Mouse (Mus musculus) hindbrain, embryonic 12.5 days (tissue): ENCODE measurements around the gene Myrfl. TPM values are rescaled to one million over a fixed set of nuclear protein-coding genes. Genes with fewer than 3 reads are reported as not detected.

Experiments used
- ATAC-seq: fragments of 200-750 bp; cut with Nextera tagmentation; 2 replicates; pipeline ENCODE4 v1.8.0; 2017; ENCODE audit warnings: moderate TSS enrichment; ENCODE audit not compliant: low FRiP score
- H3K27ac ChIP-seq: fragments of 300-500 bp; sonication (generic); 2 replicates; pipeline ENCODE4 v1.5.1; 2016; ENCODE audit warnings: mild to moderate bottlenecking
- H3K27me3 ChIP-seq: fragments of 300-500 bp; sonication (generic); 2 replicates; pipeline ENCODE4 v1.6.1; 2016; ENCODE audit warnings: mild to moderate bottlenecking
- H3K36me3 ChIP-seq: fragments of 300-500 bp; sonication (generic); 2 replicates; pipeline ENCODE4 v1.6.1; 2016; ENCODE audit warnings: mild to moderate bottlenecking
- H3K4me1 ChIP-seq: fragments of 300-500 bp; sonication (generic); 2 replicates; pipeline ENCODE4 v1.6.1; 2016
- H3K4me2 ChIP-seq: fragments of 300-500 bp; sonication (generic); replicated peaks from 2 replicates; pipeline ENCODE4 v1.6.1; 2016; ENCODE audit warnings: mild to moderate bottlenecking
- H3K4me3 ChIP-seq: fragments of 300-500 bp; sonication (generic); 2 replicates; pipeline ENCODE4 v1.5.1; 2016; ENCODE audit warnings: mild to moderate bottlenecking
- H3K9ac ChIP-seq: fragments of 300-500 bp; sonication (generic); 2 replicates; pipeline ENCODE4 v1.6.1; 2016; ENCODE audit warnings: mild to moderate bottlenecking, moderate library complexity
- H3K9me3 ChIP-seq: fragments of 300-500 bp; sonication (generic); replicated peaks from 2 replicates; pipeline ENCODE4 v1.6.1; 2016; ENCODE audit warnings: mild to moderate bottlenecking
- WGBS: fragments of 180-500 bp; shearing (Covaris S2); methylation state at CpG from one replicate; pipeline ENCODE4 v1.1.7; 2016; 5-methylcytosine and 5-hydroxymethylcytosine counted together
- polyA plus RNA-seq: library from polyadenylated mRNA; unstranded; fragments of >200 nt; fragmentation: Nextera tagmentation; extraction: Ambion mirVana; gene quantifications from 2 replicates; pipeline ENCODE4 v1.2.1, GENCODE M21; 2016

Myrfl gene
- polyA plus RNA-seq, 1 experiment from 2014 or later = 0.17 TPM

DNA sequence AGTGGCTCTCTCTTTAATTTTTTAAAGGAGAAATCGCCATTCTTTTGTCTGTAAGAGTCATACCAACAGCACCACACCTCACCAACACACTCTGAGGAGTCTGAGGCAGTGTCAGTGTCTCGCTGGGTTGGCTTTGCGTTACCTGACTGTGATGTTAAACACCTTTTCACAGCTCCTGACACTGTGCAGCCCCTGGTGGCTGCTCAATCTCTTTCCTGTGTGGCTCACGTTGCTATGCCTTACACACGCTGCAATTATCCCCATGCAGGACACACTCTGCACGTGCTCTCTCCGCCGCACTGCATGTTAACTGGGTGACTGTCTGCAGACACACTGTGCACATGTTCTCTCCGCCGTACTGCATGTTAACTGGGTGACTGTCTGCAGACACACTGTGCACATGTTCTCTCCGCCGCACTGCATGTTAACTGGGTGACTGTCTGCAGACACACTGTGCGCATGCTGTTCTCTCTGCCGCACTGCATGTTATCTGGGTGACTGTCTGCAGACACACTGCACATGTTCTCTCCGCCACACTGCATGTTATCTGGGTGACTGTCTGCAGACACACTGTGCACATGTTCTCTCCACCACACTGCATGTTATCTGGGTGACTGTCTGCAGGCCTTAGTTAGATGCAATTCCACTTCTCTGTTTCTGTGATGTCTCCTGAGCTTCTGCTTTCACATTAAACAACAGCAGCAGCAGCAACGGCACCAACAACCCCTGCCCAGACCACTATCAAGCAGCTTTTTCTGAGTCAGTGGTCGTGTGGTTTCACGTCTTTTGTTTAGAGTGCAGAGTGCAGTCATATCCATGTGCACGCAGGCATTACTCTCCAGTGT lies 27.2 kb upstream of the Myrfl start:
- H3K27ac ChIP-seq = no peak overlapping the region
- peaks cover 42% of the 10 kb centered on the region for H3K36me3 ChIP-seq
- H3K4me2 ChIP-seq = no peak overlapping the region
- no peak overlapping the region for H3K4me3 ChIP-seq
- H3K9ac ChIP-seq = no peak overlapping the region
- 93% methylated on average over 19 of the region's 19 CpGs for WGBS
- no peaks in the 10 kb centered on the region for H3K27me3 ChIP-seq
- no peaks in the 10 kb centered on the region for H3K4me1 ChIP-seq
- H3K9me3 ChIP-seq = no peaks in the 10 kb centered on the region
- ATAC-seq = no peak

DNA sequence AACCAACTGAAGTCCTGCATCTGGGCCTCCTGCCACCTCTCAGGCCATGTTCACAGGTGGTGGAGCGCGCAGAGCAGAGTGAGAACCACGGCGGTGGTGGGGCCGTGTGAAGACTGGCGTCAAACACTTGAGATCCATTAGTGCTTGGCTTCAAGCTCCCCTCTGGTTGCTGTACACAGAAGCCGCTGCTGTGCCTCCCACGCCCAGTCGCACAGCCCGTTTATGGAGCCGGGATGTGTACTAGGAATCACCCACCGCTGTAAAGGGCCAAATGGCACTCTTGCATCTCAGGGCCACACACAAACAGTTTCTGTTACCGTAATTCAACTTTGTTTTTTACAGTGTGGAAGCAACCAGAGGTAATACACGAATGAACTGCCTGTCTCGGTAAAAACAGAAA lies 25.4 kb upstream of the Myrfl start:
- no peak overlapping the region for H3K9ac ChIP-seq
- H3K27me3 ChIP-seq = no peaks in the 10 kb centered on the region
- no peaks in the 10 kb centered on the region for H3K4me1 ChIP-seq
- H3K4me2 ChIP-seq = no peak overlapping the region
- ATAC-seq = no peak
- no peak overlapping the region for H3K4me3 ChIP-seq
- no peaks in the 10 kb centered on the region for H3K9me3 ChIP-seq
- H3K27ac ChIP-seq = no peak overlapping the region
- peaks cover 40% of the 10 kb centered on the region for H3K36me3 ChIP-seq
- WGBS = 93% methylated on average over 15 of the region's 15 CpGs

DNA sequence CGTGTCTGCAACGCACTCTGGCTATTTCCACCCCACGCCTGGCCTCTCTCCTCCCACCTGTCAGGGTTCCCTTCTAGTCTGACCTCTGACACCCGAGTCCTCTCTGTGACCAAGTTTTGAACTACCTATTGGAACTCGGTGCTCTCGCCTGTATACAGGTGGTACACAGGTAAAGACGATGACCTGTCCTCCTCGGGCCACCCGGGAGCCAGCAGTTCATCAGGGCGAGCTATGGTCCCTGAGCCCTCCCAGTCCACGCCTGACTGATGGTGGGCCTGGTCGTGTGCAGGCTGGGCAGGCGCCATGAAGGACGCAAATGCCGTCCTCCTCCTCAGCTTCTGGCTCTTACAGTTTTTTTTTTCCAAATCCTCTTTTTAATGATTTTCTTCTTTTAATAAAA lies 24.7 kb upstream of the Myrfl start:
- no peak overlapping the region for H3K4me2 ChIP-seq
- H3K36me3 ChIP-seq = peaks cover 33% of the 10 kb centered on the region
- no peaks in the 10 kb centered on the region for H3K27me3 ChIP-seq
- H3K9ac ChIP-seq = no peak overlapping the region
- no peaks in the 10 kb centered on the region for H3K4me1 ChIP-seq
- H3K4me3 ChIP-seq = no peak overlapping the region
- no peaks in the 10 kb centered on the region for H3K9me3 ChIP-seq
- no peak for ATAC-seq
- no peak overlapping the region for H3K27ac ChIP-seq
- WGBS = 92% methylated on average over 15 of the region's 15 CpGs

DNA sequence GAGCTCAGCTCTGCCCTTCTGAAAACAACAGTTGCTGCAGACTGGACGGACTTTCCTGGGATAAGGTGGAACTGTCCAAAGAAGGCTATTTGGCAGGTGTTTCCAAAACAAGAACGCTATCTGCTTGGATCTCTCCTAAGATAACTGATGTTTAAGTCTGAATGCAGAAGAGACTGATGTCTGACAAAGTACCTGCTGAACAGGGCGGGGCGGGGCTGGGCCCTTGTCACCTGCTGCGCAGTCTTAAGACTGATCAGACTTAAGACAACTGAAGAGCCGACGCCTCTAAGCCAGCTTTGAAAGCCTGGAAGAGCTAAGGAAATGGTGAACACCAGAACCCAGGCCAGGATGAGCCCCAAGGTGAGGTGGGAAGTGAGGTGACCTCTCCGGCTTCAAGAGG lies 23.9 kb upstream of the Myrfl start:
- WGBS = 91% methylated on average over 8 of the region's 8 CpGs
- Histone ChIP-seq H3K27me3 (no peaks in the 10 kb centered on the region), H3K27ac (no peak overlapping the region), H3K9ac (no peak overlapping the region), H3K9me3 (no peaks in the 10 kb centered on the region), H3K4me3 (no peak overlapping the region), H3K36me3 (peaks cover 32% of the 10 kb centered on the region), H3K4me1 (no peaks in the 10 kb centered on the region), H3K4me2 (no peak overlapping the region)
- no peak for ATAC-seq

DNA sequence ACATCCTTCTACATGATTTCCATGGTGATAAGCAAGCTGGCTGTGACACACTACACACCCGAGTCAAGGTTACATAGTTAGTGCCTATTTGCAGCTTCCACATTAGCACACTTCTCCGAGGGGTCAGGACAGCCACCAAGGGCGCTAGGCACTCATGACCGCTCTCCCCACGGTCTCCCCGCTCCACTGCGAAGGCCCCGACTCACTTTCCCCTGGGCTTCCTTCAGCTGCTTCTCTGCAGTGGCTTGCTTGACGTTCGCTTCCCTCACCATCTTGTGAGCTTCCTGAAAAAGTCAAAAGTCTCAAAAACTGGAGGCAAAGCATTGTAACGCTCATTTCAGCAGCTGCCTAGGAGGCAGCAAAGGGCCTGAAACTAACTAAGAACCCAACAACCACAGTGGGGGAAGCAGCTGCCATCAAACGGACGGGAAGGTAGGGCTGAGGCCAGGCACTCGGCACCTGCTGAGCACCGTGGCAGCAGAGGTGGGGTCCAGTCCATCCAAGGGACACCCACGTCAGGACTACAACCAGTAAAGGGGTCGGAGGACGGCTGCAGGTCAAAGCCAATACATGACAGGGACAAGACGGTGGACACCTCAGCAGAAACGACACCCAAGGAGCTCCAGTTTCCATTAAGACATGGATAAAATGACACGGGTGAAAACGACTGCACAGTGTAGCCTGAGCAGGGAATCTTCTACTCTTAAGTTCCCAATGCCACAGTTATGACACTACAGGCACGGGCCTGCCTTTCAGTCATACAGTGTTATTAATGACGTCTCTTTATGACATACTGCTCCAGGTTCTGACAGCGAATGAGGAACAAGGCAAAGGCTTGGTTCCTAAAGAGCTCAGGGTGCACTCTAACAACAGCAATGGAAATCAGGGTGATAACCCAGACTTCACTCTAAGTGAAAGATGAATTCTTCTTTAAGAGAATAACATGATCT lies 22.9 kb upstream of the Myrfl start:
- H3K27me3 ChIP-seq = no peaks in the 10 kb centered on the region
- no peaks in the 10 kb centered on the region for H3K4me1 ChIP-seq
- no peak overlapping the region for H3K9ac ChIP-seq
- H3K36me3 ChIP-seq = peaks cover 33% of the 10 kb centered on the region
- H3K9me3 ChIP-seq = no peaks in the 10 kb centered on the region
- H3K4me2 ChIP-seq = no peak overlapping the region
- H3K4me3 ChIP-seq = no peak overlapping the region
- no peak overlapping the region for H3K27ac ChIP-seq
- no peak for ATAC-seq
- WGBS = 84% methylated on average over 25 of the region's 25 CpGs

DNA sequence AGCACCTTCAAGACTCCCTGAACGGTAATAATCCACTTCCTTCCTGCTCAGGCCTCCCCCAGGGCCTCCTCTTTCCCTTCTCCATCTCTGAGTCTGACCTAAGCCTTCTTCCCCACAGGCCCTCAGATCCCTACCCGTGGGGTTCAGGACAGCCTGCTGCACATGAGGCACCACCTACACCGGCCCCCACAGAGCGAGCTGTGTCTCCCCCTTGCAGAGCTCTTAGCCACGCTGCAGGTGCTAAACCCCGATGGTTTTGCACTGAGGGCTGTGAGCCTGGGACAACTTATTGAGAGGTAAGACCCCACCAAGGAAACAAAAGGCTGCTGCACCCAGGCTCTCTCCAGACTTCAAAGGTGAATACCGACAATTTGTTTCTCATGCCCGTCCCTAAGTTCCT lies 19.9 kb upstream of the Myrfl start:
- no peak overlapping the region for H3K4me3 ChIP-seq
- peaks cover 38% of the 10 kb centered on the region for H3K36me3 ChIP-seq
- no peak overlapping the region for H3K4me2 ChIP-seq
- no peaks in the 10 kb centered on the region for H3K9me3 ChIP-seq
- no peak overlapping the region for H3K9ac ChIP-seq
- no peaks in the 10 kb centered on the region for H3K27me3 ChIP-seq
- 81% methylated on average over 8 of the region's 8 CpGs for WGBS
- no peaks in the 10 kb centered on the region for H3K4me1 ChIP-seq
- H3K27ac ChIP-seq = no peak overlapping the region
- ATAC-seq = no peak

DNA sequence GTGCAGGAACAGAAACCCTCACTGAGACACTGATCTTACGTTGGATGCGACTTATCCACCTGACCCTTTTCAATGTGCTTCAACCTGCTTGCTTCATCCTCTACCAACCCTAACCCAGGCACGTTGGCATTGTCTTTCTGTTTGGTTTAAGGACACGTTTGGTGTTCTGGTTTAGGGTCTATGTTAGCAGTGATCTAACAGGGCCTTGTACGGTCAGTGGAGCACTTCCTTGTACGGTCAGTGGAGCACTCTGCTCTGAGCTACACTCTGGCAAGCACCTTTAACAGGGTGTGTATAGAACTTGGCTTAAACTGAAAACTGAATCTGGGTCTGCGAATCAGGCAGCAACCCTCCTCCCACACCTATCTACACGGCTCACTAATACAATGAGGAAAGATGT lies 18.6 kb upstream of the Myrfl start:
- 95% methylated on average over 8 of the region's 8 CpGs for WGBS
- ATAC-seq = no peak

DNA sequence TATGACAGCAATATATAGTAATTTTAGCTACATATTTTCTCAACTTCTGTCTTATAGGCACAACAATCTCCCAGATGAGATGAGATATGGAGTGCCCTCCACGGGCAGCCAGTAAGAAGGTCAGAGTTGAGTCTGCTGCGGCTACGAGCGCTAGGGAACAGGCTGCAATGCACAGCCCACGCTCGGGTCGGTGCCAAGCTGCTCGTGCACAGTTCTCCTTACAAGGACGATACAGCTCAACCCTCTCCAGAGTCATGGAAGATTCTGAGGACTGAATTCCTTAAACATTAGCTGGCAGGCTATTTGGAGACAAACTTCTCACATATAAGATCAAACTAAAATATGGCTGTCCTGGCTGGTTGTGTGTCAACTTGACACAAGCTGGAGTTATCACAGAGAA lies 17.9 kb upstream of the Myrfl start:
- H3K36me3 ChIP-seq = peaks cover 52% of the 10 kb centered on the region
- no peaks in the 10 kb centered on the region for H3K4me1 ChIP-seq
- H3K27ac ChIP-seq = no peak overlapping the region
- 95% methylated on average over 9 of the region's 9 CpGs for WGBS
- no peaks in the 10 kb centered on the region for H3K9me3 ChIP-seq
- no peaks in the 10 kb centered on the region for H3K27me3 ChIP-seq
- ATAC-seq = no peak
- H3K9ac ChIP-seq = no peak overlapping the region
- H3K4me2 ChIP-seq = no peak overlapping the region
- no peak overlapping the region for H3K4me3 ChIP-seq

More for the DNA sequence above, 18.6 kb upstream of the Myrfl start:
- Histone ChIP-seq H3K27me3 (no peaks in the 10 kb centered on the region), H3K36me3 (peaks cover 45% of the 10 kb centered on the region), H3K9ac (no peak overlapping the region), H3K4me2 (no peak overlapping the region), H3K27ac (no peak overlapping the region), H3K4me3 (no peak overlapping the region), H3K9me3 (no peaks in the 10 kb centered on the region), H3K4me1 (no peaks in the 10 kb centered on the region)

DNA sequence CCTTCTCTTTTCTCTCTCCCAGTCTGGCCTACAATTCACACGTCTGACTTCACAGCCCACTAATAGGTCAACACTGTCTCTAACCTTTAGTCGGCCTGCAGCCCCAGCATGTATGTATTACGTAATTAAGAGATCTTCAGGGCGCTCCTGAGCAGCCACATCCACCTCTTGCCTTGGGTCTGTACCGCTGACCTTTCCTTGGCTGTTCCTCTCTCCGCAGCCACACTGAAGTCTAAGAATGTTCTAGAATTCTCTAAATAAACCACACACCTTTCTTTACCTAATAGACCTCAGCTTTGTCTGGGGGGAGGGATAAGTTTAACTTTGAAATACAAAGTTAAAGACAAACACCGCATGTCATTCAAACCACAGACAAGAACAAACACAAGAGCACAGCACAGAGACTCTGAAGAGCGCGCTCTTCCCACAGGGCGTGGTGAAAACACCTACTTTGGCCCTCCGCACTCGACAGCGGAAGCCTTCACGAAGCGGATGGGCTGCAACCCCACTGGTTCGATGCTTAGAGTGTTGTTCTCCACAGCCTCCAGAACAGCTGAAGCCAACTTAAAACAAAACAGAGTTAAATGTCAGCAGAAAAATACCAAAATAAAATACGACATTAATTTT lies 17.0 kb upstream of the Myrfl start:
- no peak overlapping the region for H3K27ac ChIP-seq
- no peak overlapping the region for H3K9ac ChIP-seq
- no peak for ATAC-seq
- 0 out of 2 replicates have a peak, but pooled peaks cover 3% of the 10 kb centered on the region for H3K4me1 ChIP-seq
- H3K9me3 ChIP-seq = no peaks in the 10 kb centered on the region
- no peak overlapping the region for H3K4me2 ChIP-seq
- WGBS = 94% methylated on average over 17 of the region's 17 CpGs
- H3K4me3 ChIP-seq = no peak overlapping the region
- peaks cover 60% of the 10 kb centered on the region for H3K36me3 ChIP-seq
- no peaks in the 10 kb centered on the region for H3K27me3 ChIP-seq

DNA sequence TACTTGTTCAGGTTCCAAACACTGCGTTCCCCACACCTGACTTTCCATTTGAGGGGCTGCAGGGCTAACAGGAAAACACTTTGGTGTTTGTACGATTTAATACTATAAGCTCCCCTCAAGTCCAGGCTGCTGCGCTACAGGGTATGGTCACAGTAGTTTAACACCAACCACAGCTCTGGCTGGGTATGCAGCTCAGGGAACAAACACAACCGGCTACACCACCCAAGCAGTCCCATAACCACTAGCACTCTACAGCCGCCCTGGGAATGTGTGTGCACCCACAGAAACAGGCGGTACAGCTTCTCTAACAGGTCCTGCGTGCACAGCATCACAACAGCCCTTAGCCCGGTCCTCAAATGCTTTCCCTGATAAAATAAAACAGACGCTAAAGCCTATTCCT lies 16.1 kb upstream of the Myrfl start:
- H3K4me2 ChIP-seq = no peak overlapping the region
- H3K36me3 ChIP-seq = peaks cover 60% of the 10 kb centered on the region
- 0 out of 2 replicates have a peak, but pooled peaks cover 3% of the 10 kb centered on the region for H3K4me1 ChIP-seq
- no peak for ATAC-seq
- no peak overlapping the region for H3K4me3 ChIP-seq
- H3K27ac ChIP-seq = no peak overlapping the region
- H3K9me3 ChIP-seq = no peaks in the 10 kb centered on the region
- WGBS = 94% methylated on average over 9 of the region's 9 CpGs
- no peak overlapping the region for H3K9ac ChIP-seq
- H3K27me3 ChIP-seq = no peaks in the 10 kb centered on the region

DNA sequence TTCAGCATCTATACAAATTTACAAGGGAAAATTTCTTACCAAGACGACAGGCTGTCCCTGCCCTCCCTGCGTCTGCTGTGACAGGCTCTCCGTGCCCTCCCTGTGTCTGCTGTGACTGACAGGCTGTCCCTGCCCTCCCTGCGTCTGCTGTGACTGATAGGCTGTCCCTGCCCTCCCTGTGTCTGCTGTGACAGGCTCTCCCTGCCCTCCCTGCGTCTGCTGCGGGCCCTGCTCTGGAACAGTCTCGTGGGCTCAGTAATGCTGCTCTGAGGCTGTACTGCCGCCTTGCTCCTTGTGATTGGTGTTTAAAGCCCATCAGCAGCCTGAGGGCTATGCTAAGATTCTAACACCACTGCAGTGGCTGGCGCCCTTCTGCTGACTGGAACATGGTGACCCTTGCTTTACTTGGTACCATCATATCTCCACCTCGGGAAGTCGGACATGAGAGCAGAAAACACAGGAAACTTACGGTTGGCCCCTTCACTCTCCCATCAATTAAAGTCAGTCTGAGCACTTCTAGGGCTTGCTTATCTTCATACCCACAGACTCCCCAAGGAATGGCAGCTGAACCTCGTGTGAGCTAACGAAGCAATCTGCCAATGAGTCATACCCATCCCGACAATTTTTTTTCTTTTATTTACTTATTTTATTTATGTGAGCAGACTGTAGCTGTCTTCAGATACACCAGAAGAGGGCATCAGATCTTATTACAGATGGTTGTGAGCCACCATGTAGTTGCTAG lies 12.4 kb upstream of the Myrfl start:
- Histone ChIP-seq H3K9ac (no peak overlapping the region), H3K27me3 (no peaks in the 10 kb centered on the region), H3K27ac (no peak overlapping the region), H3K36me3 (peaks cover 78% of the 10 kb centered on the region), H3K4me3 (no peak overlapping the region), H3K4me2 (no peak overlapping the region), H3K9me3 (no peaks in the 10 kb centered on the region), H3K4me1 (0 out of 2 replicates have a peak, but pooled peaks cover 3% of the 10 kb centered on the region)
- 75% methylated on average over 15 of the region's 15 CpGs for WGBS
- ATAC-seq = no peak
